Mouse (Mus musculus): ENCODE measurements around the gene Tlr13.

The Tlr13 gene

GRCm38 (mm10) chrX:106186713-106187649 lies 44.0 kb downstream of the Tlr13 start, which contains the start of gene Pgk1:
Gene Pgk1, plus strand, starts transcription at chrX:106187100.
- in situ Hi-C loops (cut with MboI, MseI), result no loop called here

DNA sequence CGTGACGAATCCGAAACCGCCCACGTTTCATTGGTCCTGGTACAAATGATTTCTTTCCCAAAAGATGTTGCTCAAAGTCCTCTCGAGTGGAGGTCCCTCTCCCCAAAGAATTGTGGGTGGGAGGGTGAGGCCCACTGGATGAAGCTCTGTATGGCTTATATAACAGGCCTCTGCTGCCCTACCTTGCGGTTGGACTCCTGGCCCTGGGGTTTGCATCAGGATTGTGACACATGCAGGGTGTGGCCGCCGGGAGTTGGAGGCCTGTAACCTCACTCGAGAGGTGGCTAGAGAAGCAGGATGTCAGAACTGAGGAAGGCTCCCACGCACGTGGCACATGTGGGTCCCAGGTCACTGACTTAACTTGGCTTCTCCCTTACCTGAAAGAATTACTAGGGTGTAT lies 44.7 kb downstream of the Tlr13 start:
- in situ Hi-C loops (cut with MboI, MseI), result no loop called here

DNA sequence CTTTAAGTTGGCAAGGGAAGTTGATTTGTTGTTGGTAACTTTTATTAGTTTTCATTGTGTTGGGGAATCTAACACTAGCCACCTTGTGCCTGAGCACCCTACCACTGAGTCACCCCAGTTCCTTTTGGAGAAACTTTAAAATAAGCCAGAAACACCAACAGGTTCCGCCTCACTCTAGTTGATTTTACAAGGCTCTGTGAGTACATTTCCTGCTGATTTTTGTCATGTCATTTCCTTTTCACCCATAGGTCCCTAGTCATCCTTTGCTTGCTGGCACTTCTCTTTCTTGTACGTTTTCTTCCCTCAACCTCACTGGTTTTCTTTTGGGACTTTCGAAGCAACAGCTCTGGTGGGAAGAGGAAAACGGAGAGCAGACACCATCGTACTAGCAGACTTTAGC lies 46.4 kb downstream of the Tlr13 start:
- in situ Hi-C loops (cut with MboI, MseI), result no loop called here

DNA sequence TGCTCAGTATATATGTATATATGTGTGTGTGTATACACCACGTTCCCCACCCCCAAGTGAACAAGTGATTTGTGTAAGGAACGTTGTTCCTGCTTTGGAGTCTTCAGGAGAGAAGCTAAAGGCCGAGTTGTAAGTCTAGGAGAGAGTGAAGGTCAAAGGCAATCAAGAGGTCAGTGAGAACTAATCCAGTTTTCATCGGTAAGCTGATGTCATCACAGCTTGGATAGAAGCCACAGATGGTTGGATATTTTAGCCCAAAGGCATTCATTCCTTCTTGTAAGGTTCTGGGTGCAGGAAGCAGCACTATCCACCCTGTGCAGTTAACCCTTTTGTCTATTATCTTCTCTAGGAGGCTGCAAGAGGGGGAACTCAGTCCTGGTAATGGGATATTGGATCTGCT lies 47.1 kb downstream of the Tlr13 start:
- in situ Hi-C loops (cut with MboI, MseI), result loop anchor here (10.0 kb wide), 1 partner anchor 1125 kb away; no protein-coding TSS in a partner anchor

DNA sequence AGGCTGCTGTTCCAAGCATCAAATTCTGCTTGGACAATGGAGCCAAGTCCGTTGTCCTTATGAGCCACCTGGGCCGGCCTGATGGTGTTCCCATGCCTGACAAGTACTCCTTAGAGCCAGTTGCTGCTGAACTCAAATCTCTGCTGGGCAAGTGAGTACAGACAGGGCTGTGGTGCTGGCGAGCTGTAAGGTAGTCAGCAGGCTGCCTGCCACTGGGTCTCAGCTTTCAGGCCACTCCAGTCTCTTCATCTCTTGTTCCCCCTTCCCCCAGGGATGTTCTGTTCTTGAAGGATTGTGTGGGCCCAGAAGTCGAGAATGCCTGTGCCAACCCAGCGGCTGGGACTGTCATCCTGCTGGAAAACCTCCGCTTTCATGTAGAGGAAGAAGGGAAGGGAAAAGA lies 51.4 kb downstream of the Tlr13 start:
- in situ Hi-C loops (cut with MboI, MseI), result loop anchor here (10.0 kb wide), 1 partner anchor 1130 kb away; no protein-coding TSS in a partner anchor

- in situ Hi-C loops (cut with MboI, MseI), result loop anchor here (10.0 kb wide), 1 partner anchor 1133 kb away; no protein-coding TSS in a partner anchor
These were observed 54.3 kb downstream of the Tlr13 start for GRCm38 (mm10) chrX:106197308-106197707.

GRCm38 (mm10) chrX:106198904-106199303 lies 55.9 kb downstream of the Tlr13 start:
- in situ Hi-C loops (cut with MboI, MseI), result loop anchor here (10.0 kb wide), 1 partner anchor 1134 kb away; no protein-coding TSS in a partner anchor

GRCm38 (mm10) chrX:106209100-106209499 lies 66.1 kb downstream of the Tlr13 start:
- in situ Hi-C loops (cut with MboI, MseI), result loop anchor here (10.0 kb wide), 1 partner anchor 176 kb away; no protein-coding TSS in a partner anchor

Data from T-helper 1 cell (primary cell).